Mouse (Mus musculus) liver, adult 2 months (tissue): ENCODE measurements at regions not wholly inside any gene's neighbourhood (a gene's known extent, or its start where the extent isn't known, plus 50 kb on each side); places are given as distances from the start of the nearest gene placed in this dataset.

Experiments used
- CTCF ChIP-seq: fragments of 200-500 bp; IDR thresholded peaks from 2 replicates; pipeline ENCODE4 v1.5.1; 2011; ENCODE audit warnings: low read depth, low read length, control low read depth
- POLR2A ChIP-seq: fragments of 200-500 bp; IDR thresholded peaks from 2 replicates; pipeline ENCODE4 v1.6.1; 2011; ENCODE audit warnings: low read length, control low read depth; ENCODE audit not compliant: insufficient read depth; ENCODE audit errors: extremely low read depth

- no peak for TF ChIP-seq POLR2A
- no peak for TF ChIP-seq CTCF
These were observed 127.3 kb upstream of the Prox1 start for GRCm38 (mm10) chr1:190297666-190298327.
